11 mouse cellular contexts compared by ENCODE assay signal in the genomic region with DNA sequence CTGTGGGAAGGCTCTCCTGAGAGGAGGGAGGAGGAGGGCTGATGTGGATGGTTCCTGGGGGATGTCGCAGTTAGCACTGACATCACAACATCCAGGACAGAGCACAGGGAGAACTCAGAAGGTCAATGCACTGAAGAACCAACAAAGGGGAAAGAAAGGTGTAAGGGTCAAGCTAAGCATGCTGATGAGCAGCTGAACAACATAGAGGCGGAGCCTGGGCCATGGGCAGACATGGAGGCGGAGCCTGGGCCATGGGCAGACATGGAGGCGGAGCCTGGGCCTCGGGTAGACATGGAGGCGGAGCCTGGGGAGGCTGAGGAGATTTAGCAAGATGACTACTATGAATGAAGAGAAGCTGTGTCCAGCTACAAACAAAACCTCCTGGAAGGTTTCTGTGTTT. TPM values are rescaled to one million over a fixed set of nuclear protein-coding genes. Genes with fewer than 3 reads are reported as not detected.
DNase-seq lines count a peak whose midpoint lies in the region; ATAC-seq and TF ChIP-seq lines count a peak whose summit lies in the region.
"Had no signal": no experiment of that assay in that cellular context is flagged by ENCODE, and none has a peak within 500 bp of the region (broad histone marks: within the 10 kb centered on the region; RNA-seq: fewer than 3 reads in every experiment).

No protein-coding gene starts in this region.

- no peaks in the 10 kb centered on the region for H3K27me3 ChIP-seq in kidney, adult 2 months (replicated peaks; ENCODE audit: control insufficient read depth, insufficient read depth, low read length)
- H3K27me3 ChIP-seq in liver, embryonic 15.5 days = no peaks in the 10 kb centered on the region

- H3K9ac ChIP-seq in liver, embryonic 15.5 days = no peak overlapping the region
- H3K9ac ChIP-seq: lung, embryonic 14.5 days had no signal

- H3K27ac ChIP-seq in kidney, adult 2 months (ENCODE audit: insufficient read depth, low read depth, low read length) = no peak overlapping the region
- H3K27ac ChIP-seq in liver, embryonic 15.5 days (replicated peaks) = peak overlapping the region; percentile 72
- H3K27ac ChIP-seq: hindbrain, embryonic 10.5 days had no signal

- TF ChIP-seq CTCF in kidney, adult 2 months (conservative IDR thresholded peaks at IDR 0.05; ENCODE audit: insufficient read depth, insufficient read length, low read depth, low read length) = no peak

- TF ChIP-seq POLR2A in kidney, adult 2 months (IDR thresholded peaks at IDR 0.05; ENCODE audit: low read depth, low read length) = no peak

- H3K4me3 ChIP-seq in kidney, adult 2 months (ENCODE audit: insufficient read depth, low read depth, low read length) = no peak overlapping the region
- H3K4me3 ChIP-seq in liver, embryonic 15.5 days (replicated peaks) = no peak overlapping the region
- H3K4me3 ChIP-seq: hindbrain, embryonic 10.5 days had no signal

- WGBS in kidney, adult 2 months = 77% methylated on average over 6 of the region's 6 CpGs
- 63% methylated on average over 6 of the region's 6 CpGs for WGBS in liver, embryonic 15.5 days (ENCODE audit: insufficient replicate concordance)

- H3K9me3 ChIP-seq in liver, embryonic 15.5 days (replicated peaks) = peaks cover under 1% of the 10 kb centered on the region
- H3K9me3 ChIP-seq: hindbrain, embryonic 10.5 days had no signal

- peak; percentile 47; the same call in 1 of the 2 replicates for ATAC-seq in liver, embryonic 15.5 days (ENCODE audit: insufficient read depth)
- no peak; the same call in 1 of the 2 replicates for ATAC-seq in monocyte, adult 5-6 weeks (replicated peaks; ENCODE audit: insufficient number of reproducible peaks, low FRiP score, low TSS enrichment, poor library complexity, severe bottlenecking)

- no peaks in the 10 kb centered on the region for H3K36me3 ChIP-seq in kidney, adult 2 months (ENCODE audit: control insufficient read depth, insufficient read depth, low read length)
- H3K36me3 ChIP-seq in liver, embryonic 15.5 days (replicated peaks) = peaks cover 51% of the 10 kb centered on the region
- H3K36me3 ChIP-seq: hindbrain, embryonic 10.5 days had no signal

- no peaks in the 10 kb centered on the region for H3K4me1 ChIP-seq in kidney, adult 2 months (ENCODE audit: control insufficient read depth, insufficient read depth, low read length)
- H3K4me1 ChIP-seq in liver, embryonic 15.5 days (replicated peaks) = peaks cover 64% of the 10 kb centered on the region
- H3K4me1 ChIP-seq: hindbrain, embryonic 10.5 days had no signal

- H3K4me2 ChIP-seq in liver, embryonic 15.5 days = no peak overlapping the region
- H3K4me2 ChIP-seq: lung, embryonic 14.5 days had no signal

- peak; percentile 43 for DNase-seq in kidney, adult 2 months
- DNase-seq in kidney, adult 11 months = no peak
- DNase-seq in B cell, adult 2 months = peak; percentile 45 to 46
- peak; percentile 65 for DNase-seq in c-Kit-positive CD71-positive TER-119-positive erythroid progenitor cells, embryonic 14.5 days (ENCODE audit: low spot score)
- DNase-seq in right cerebral cortex, postnatal 10 days (ENCODE audit: low spot score in 2 of 2) = no peak
- DNase-seq in heart, adult 9 months (ENCODE audit: low spot score in 2 of 2) = no peak
- DNase-seq: cerebellum, postnatal 25 days; lung, embryonic 14.5 days had no signal

RNA-seq across cellular contexts. Expression of a gene that starts 17.8 kb away (rescaled TPM):
- 22.1 and 51.3 TPM in 2 replicates for polyA plus RNA-seq in kidney, adult 2 months (2012; rRNA removed)
- 43.3 and 46.5 TPM in 2 replicates for polyA plus RNA-seq in liver, embryonic 15.5 days (2015; fragmentation: Nextera tagmentation; extraction: Ambion mirVana)
- total RNA-seq in monocyte, adult 5-6 weeks (2017) = 9.1 to 14.7 TPM (median 11.1 TPM) in 3 replicates

Comparison
In these comparisons a context has a peak if more than half of its experiments do, and no peak if none do; other contexts are left out.
1. DNase-seq: peak in kidney, adult 2 months (single experiment), B cell, adult 2 months (2 of 2) and c-Kit-positive CD71-positive TER-119-positive erythroid progenitor cells, embryonic 14.5 days (single experiment); none in kidney, adult 11 months (single experiment), right cerebral cortex, postnatal 10 days (0 of 2) and heart, adult 9 months (0 of 2).